Mouse (Mus musculus) lung, postnatal 36 days (tissue): ENCODE measurements around the gene Ankrd16.
A peak's percentile ranks its signal among the peaks of the same experiment; 100 is the strongest.

Source experiments
- DNase-seq: peaks from one replicate; pipeline ENCODE4 v3.0.0; 2022; ENCODE audit warnings: mixed read lengths

The Ankrd16 gene

GRCm38 (mm10) chr2:11777091-11778068 is at the start of gene Ankrd16, which contains the start of gene Fbh1:
Gene Ankrd16 (plus strand): TSS chr2:11777876.
Gene Fbh1 (minus strand): TSS chr2:11777582.
- peak; percentile 100 for DNase-seq

GRCm38 (mm10) chr2:11729091-11729490 is 48.6 kb upstream of the Ankrd16 start:
- DNase-seq, result no peak

GRCm38 (mm10) chr2:11732978-11733377 is 44.7 kb upstream of the Ankrd16 start:
- DNase-seq, result no peak

GRCm38 (mm10) chr2:11735853-11736252 is 41.8 kb upstream of the Ankrd16 start:
- no peak for DNase-seq

GRCm38 (mm10) chr2:11738794-11739193 is 38.9 kb upstream of the Ankrd16 start:
- DNase-seq, result no peak

GRCm38 (mm10) chr2:11739516-11740051 is 38.1 kb upstream of the Ankrd16 start:
- DNase-seq, result peak; percentile 21

- DNase-seq, result no peak
Observed at GRCm38 (mm10) chr2:11762541-11762940, 15.1 kb upstream of the Ankrd16 start.

- DNase-seq, result peak; percentile 8
Observed at GRCm38 (mm10) chr2:11765694-11766093, 12.0 kb upstream of the Ankrd16 start.

GRCm38 (mm10) chr2:11766485-11767160 is 11.1 kb upstream of the Ankrd16 start:
- no peak for DNase-seq

- no peak for DNase-seq
Observed at GRCm38 (mm10) chr2:11767161-11767545, 10.5 kb upstream of the Ankrd16 start.

GRCm38 (mm10) chr2:11771701-11772100 is 6.0 kb upstream of the Ankrd16 start:
- DNase-seq, result no peak

GRCm38 (mm10) chr2:11772401-11772800 is 5.3 kb upstream of the Ankrd16 start:
- no peak for DNase-seq

- DNase-seq, result no peak
Observed at GRCm38 (mm10) chr2:11774426-11774825, 3.2 kb upstream of the Ankrd16 start.

GRCm38 (mm10) chr2:11775121-11775520 is 2.6 kb upstream of the Ankrd16 start:
- DNase-seq, result no peak

- no peak for DNase-seq
Observed at GRCm38 (mm10) chr2:11776415-11776814, 1.3 kb upstream of the Ankrd16 start.

- peak; percentile 90 for DNase-seq
Observed at GRCm38 (mm10) chr2:11778087-11778823, 579 bp downstream of the Ankrd16 start.

GRCm38 (mm10) chr2:11784159-11784558 is 6.5 kb downstream of the Ankrd16 start:
- no peak for DNase-seq

GRCm38 (mm10) chr2:11794668-11795067 is 17.0 kb downstream of the Ankrd16 start:
- DNase-seq, result no peak

- no peak for DNase-seq
Observed at GRCm38 (mm10) chr2:11797930-11798364, 20.3 kb downstream of the Ankrd16 start.

GRCm38 (mm10) chr2:11801299-11801930 is 23.7 kb downstream of the Ankrd16 start:
- no peak for DNase-seq
